Mouse (Mus musculus) heart, embryonic 14.5 days (tissue): ENCODE results near the gene Gprc5b. TPM values are rescaled to one million over a fixed set of nuclear protein-coding genes. Genes with fewer than 3 reads are reported as not detected.

Experiments used
- ATAC-seq: fragments of 200-750 bp; cut with Nextera tagmentation; 2 replicates; pipeline ENCODE4 v1.8.0; 2017; ENCODE audit warnings: low read depth, moderate TSS enrichment; ENCODE audit not compliant: insufficient number of reproducible peaks, insufficient read depth, low FRiP score
- H3K27ac ChIP-seq, 2 experiments: fragments of 200-500 bp in 1 of 2; fragments of 300-500 bp in 1 of 2; sonication (generic) in 1 of 2; replicated peaks in 1 of 2; 2 replicates each; pipeline ENCODE4 v1.5.1; 2012 to 2014; ENCODE audit warnings: low read depth in 2 of 2, low read length in 2 of 2, control low read depth in 1 of 2, mild to moderate bottlenecking in 1 of 2, mixed read lengths in 1 of 2; ENCODE audit not compliant: control insufficient read depth in 1 of 2, insufficient read depth in 1 of 2
- H3K27me3 ChIP-seq: fragments of 300-500 bp; sonication (generic); 2 replicates; pipeline ENCODE4 v1.6.1; 2014; ENCODE audit warnings: mild to moderate bottlenecking, low read length, control low read depth; ENCODE audit not compliant: control insufficient read depth, insufficient read depth
- H3K36me3 ChIP-seq: fragments of 300-500 bp; sonication (generic); 2 replicates; pipeline ENCODE4 v1.6.1; 2014; ENCODE audit warnings: mild to moderate bottlenecking, control low read depth, low read length, mixed read lengths; ENCODE audit not compliant: control insufficient read depth, insufficient read depth
- H3K4me1 ChIP-seq, 2 experiments: fragments of 200-500 bp in 1 of 2; fragments of 300-500 bp in 1 of 2; sonication (generic) in 1 of 2; 2 replicates each; pipeline ENCODE4 v1.6.1; 2012 to 2014; ENCODE audit warnings: low read length in 2 of 2, control low read depth in 1 of 2, mixed read lengths in 1 of 2; ENCODE audit not compliant: control insufficient read depth in 2 of 2, insufficient read depth in 2 of 2
- H3K4me2 ChIP-seq: fragments of 300-500 bp; sonication (generic); 2 replicates; pipeline ENCODE4 v1.6.1; 2014; ENCODE audit warnings: mild to moderate bottlenecking, low read length
- H3K4me3 ChIP-seq, 2 experiments: fragments of 200-500 bp in 1 of 2; fragments of 300-500 bp in 1 of 2; sonication (generic) in 1 of 2; 2 replicates each; pipeline ENCODE4 v1.5.1; 2012 to 2014; ENCODE audit warnings: low read length in 2 of 2, mild to moderate bottlenecking in 2 of 2, control low read depth in 1 of 2, low read depth in 1 of 2, moderate library complexity in 1 of 2; ENCODE audit not compliant: control insufficient read depth in 1 of 2, insufficient read depth in 1 of 2
- H3K9ac ChIP-seq: fragments of 300-500 bp; sonication (generic); 2 replicates; pipeline ENCODE4 v1.6.1; 2014; ENCODE audit warnings: mild to moderate bottlenecking, low read length
- H3K9me3 ChIP-seq: fragments of 300-500 bp; sonication (generic); 2 replicates; pipeline ENCODE4 v1.6.1; 2016; ENCODE audit warnings: low read length, control low read depth; ENCODE audit not compliant: control insufficient read depth
- WGBS: fragments of 180-500 bp; shearing (Covaris S2); extraction: QIAGEN DNeasy Blood & Tissue Kit; methylation state at CpG from one replicate; pipeline ENCODE4 v1.1.7; 2014; 5-methylcytosine and 5-hydroxymethylcytosine counted together
- polyA plus RNA-seq: library from polyadenylated mRNA; unstranded; fragments of >200 nt; fragmentation: Nextera tagmentation; extraction: Ambion mirVana; gene quantifications from 2 replicates; pipeline ENCODE4 v1.2.1, GENCODE M21; 2014

The Gprc5b gene
- polyA plus RNA-seq, 1 experiment from 2014 or later = 9.0 TPM

DNA sequence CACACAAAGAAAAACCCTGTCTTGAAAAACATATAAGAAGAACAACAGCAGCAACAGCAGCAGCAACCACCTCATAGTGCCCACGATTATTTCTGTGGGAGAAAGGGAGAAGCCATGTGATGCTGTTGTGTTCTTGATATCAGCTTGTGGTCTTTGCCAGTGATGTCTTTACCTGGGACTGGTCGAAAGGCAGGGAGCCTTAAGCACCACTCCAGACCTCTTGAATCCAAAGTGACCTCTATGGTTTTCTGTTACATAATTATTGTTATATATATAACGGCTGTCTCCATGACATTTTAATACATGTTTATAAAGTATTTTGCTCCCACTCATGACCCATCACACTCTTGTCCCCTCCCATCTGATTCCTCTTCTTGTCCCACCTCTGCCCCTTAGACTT lies 69.5 kb downstream of the Gprc5b start:
- H3K27ac ChIP-seq = no peak overlapping the region
- H3K9ac ChIP-seq = no peak overlapping the region
- H3K36me3 ChIP-seq = no peaks in the 10 kb centered on the region
- H3K27me3 ChIP-seq = no peaks in the 10 kb centered on the region
- WGBS = 76% methylated on average over 3 of the region's 3 CpGs
- H3K9me3 ChIP-seq = no peaks in the 10 kb centered on the region
- ATAC-seq = no peak
- no peak overlapping the region for H3K4me2 ChIP-seq
- no peak overlapping the region for H3K4me3 ChIP-seq
- H3K4me1 ChIP-seq = peaks cover 11 to 14% of the 10 kb centered on the region in 2 experiments

DNA sequence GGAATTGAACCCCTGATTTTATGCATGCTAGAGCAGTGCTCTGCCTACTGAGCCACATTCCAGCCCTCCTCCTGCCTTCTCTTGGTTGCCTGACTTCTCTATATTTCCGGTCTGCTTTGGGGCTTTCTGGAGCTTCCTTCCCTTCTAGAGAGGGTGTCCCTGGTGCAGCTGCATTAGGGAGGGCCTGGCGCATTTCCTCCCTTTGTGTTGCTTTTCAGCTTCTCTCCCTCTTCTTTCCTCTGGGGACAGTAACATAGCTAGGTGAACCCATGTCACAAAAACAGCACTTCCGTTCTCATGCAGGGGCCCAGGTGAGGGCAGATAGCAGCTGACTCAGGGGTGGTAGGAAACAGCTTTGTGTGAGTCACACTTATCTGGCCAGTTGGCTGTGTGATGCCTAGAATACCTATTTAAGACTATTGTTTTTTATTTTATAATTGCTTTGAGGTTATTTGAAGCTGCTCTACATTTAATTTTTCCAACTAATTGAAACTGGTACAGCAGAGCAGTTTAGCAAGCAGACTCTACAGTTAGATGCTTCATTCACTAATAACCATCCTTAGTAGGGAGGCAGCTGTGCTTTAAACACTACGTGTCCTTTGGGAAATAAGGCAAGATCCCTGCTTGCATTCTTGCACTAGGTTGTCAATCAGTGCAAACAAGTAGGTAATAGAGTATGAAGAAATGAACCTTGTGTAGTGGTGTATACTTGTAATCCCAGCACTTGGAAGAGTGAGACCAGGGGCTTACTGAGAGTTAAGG lies 72.4 kb downstream of the Gprc5b start:
- 51% methylated on average over 4 of the region's 4 CpGs for WGBS
- H3K4me3 ChIP-seq = no peak overlapping the region
- H3K4me2 ChIP-seq = no peak overlapping the region
- H3K27me3 ChIP-seq = no peaks in the 10 kb centered on the region
- H3K9me3 ChIP-seq = no peaks in the 10 kb centered on the region
- H3K27ac ChIP-seq = peak overlapping the region in 1 of 2 experiments; percentile 41; a peak in 1 of 4 replicates
- ATAC-seq = 0 out of 2 replicates have a peak, but pooled peaks have one; percentile 31
- H3K4me1 ChIP-seq = no peaks in the 10 kb centered on the region; a peak in 1 of 4 replicates
- H3K36me3 ChIP-seq = no peaks in the 10 kb centered on the region
- no peak overlapping the region for H3K9ac ChIP-seq

Other genes starting within 250 kb of the Gprc5b start
- 0.93 and 1.1 TPM in 2 replicates for gene Iqck, start 139.5 kb downstream of the Gprc5b start, polyA plus RNA-seq
- gene Knop1, start 139.0 kb downstream of the Gprc5b start, polyA plus RNA-seq = 53.5 and 55.0 TPM in 2 replicates
- gene Gpr139, start 189.4 kb upstream of the Gprc5b start, polyA plus RNA-seq = 0.05 TPM in 1 of 2 replicates, not detected in the other